Mouse (Mus musculus): Measurements from ENCODE around the gene Ap5z1. TPM values are rescaled to one million over a fixed set of nuclear protein-coding genes. Genes with fewer than 3 reads are reported as not detected.

Ap5z1 gene
- total RNA-seq, 2 experiments from 2014 or later = 19.7 to 20.8 TPM

DNA sequence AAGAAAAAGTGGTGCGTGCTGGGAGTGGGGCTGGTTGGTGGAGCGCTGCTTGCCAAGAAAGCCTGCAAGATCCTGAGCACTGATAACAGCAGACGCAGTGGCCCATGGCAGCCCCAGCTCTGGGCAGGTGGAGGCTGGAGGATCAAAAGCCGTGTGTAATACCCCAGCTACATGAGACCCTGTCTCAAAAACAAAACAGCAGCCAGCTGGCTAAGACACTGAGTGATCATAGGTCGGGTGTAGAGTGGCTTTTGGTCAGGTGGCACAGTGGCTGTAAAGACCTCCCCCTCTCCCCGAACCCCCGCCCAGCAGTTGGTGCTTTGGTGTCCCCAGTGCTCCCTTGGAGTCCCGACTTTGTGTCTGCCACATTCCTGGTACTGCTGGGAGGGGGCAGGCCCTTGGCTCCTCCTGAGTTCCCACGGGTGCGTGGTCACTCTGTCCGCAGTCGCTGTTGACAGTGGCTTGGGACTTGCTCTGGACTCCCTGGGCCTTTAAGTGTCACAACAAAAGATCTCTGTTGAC lies 23.8 kb upstream of the Ap5z1 start:
- DNase-seq (ENCODE audit: low spot score in 2 of 2) = no peak

- peak; percentile 53 to 65 for DNase-seq (ENCODE audit: low spot score in 2 of 2)
Measured at GRCm38 (mm10) chr5:142440451-142441147, 23.1 kb upstream of the Ap5z1 start.

DNA sequence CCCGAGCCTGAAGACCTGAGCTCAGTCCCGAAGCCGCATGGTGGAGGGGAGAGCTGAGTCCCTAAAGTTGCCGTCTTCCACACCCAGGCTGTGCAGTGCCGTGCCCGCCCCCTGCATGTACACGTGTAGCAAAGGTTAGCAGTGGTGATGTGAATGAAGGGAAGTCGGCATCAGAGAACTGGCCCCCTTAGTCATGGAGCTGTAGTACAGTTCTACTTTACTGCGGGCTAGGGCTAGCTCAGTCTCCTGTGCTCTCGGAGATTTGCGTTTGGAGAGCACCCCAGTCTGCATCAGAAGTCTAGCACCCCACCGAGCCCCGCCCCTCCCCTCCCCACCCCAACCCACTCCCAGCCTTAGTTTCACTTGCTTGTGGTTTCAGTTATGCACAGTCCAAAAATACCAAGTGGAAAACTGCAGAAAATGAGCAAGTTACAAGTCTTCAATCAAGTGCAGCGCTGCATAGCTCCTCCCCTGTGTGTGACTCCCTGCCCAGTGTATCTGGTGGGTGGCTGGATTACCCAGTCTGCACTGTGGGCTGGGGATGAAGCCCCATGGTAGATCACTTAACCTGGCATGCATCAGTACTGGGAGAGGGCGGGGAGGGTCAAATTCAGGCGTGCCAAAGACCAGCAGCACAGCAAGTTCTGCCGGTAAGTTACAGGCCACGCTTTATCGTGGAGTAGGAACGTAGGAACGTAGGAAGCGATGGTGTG lies 22.3 kb upstream of the Ap5z1 start:
- DNase-seq (ENCODE audit: low spot score in 2 of 2) = no peak

DNA sequence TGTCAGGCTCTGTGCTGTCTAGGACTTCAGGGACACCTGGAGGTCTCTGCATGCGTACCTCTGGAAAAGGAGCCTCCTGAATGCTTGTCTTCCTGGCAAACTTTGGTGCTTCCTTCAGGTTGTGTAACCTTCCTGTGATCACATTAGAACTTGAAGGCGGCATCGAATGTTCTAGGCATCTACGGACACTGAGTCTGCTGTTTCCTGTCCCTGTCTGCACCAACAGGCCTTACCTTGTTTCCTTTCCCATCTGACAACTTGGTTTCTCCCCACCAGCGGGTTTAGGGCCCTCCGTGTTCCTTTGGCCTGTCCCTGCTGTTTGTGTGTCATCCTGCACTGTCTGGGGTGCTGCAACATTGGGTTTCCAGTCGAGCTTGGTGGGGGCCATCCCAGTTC lies 21.7 kb upstream of the Ap5z1 start:
- no peak for DNase-seq (ENCODE audit: low spot score in 2 of 2)

DNA sequence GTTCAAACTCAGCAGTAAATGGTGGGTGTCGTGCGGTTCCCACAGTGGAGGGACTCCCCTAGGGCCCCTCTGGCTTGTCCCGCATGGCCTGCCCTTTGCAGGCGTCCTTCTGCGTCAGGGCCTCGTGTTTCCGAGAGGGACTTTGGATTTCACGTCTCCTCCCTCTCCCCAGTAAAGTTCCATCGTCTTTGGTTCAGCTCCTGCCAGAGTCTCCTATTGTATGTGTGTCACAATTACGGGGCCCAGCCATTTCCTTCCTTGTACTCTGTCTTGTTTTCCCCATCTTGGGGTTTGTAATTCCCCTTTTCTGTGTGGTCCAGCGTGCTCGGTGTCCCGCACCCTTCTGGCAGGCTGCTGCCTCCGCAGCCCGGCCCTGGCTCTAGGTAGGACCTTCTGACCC lies 20.2 kb upstream of the Ap5z1 start:
- DNase-seq (ENCODE audit: low spot score in 2 of 2) = no peak

DNA sequence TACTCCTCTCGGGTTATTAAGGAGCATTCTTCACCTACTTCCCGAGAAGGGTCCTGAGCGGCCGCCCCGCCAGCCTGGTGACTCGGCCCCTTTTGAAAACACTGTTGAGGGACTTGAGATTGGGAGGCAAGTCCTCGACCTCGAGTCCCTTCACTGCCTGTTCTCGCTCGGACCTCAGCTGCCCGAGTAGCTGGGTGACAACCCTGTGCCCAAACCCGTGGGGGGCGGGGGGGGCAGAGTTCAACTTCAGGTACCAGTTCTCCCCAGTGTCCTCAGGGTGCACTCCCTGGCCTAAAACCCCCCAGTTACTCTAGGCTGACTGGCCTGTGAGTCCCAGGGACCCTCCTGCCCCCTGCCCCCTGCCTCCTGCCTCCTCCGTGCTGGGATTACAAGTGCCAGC lies 19.8 kb upstream of the Ap5z1 start:
- no peak for DNase-seq (ENCODE audit: low spot score in 2 of 2)

DNA sequence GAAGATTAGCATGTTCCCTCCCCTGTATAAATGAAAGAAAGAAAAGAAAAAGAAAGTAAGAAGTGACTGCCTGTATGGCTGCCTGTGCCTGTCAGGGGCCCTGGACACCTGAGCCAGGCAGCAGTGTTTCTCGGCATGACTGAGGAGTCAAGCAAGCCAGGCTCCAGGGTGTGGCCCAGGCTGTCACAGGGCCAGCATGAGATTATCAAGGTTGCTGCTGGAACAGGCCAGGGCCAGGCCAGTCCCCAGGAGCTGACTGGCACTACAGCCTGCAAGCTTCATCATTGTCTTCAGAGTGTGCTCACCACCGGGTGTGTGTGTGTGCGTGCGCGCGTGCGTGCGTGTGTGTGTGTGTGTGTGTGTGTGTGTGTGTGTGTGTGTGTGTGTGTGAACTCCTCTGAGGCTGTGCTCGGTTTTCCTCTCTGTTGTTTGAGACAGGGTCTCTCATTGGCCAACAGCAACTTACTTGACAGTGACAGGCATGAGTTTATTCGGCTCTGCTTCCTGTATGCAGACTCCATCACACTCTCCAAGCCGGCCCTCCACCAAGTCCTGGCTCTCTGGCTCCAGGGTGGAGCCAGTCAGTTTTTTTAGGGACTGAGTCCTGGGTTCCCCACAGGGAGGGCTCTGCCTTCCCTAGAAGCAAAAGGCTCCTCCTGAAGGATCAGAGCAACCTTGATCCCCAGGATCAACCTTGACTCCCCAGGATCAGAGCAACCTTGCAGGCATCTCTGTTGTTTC lies 18.8 kb upstream of the Ap5z1 start:
- no peak for DNase-seq (ENCODE audit: low spot score in 2 of 2)

GRCm38 (mm10) chr5:142445709-142446108 lies 18.0 kb upstream of the Ap5z1 start:
- no peak for DNase-seq (ENCODE audit: low spot score in 2 of 2)

- peak; percentile 95 to 97 for DNase-seq (ENCODE audit: low spot score in 2 of 2)
Measured at GRCm38 (mm10) chr5:142448076-142448475, 15.7 kb upstream of the Ap5z1 start.

DNA sequence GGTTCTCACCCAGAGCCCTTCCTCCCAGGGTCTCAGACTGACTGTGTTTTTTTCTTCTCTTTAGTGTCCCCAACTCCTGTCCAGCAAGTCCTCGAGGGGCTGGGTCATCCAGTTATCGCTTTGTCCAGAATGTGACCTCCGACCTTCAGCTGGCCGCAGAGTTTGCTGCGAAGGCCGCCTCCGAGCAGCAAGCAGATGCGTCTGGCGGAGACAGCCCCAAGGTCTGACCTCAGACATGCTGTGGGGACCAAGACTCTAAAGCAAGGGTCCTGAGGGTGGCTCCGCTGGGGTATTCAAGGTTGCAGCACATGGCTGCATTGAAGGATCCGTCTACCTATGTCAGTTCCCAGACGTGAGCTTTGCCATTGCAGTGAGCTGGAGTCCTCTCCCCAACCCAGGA lies 15.1 kb upstream of the Ap5z1 start:
- no peak for DNase-seq (ENCODE audit: low spot score in 2 of 2)

DNA sequence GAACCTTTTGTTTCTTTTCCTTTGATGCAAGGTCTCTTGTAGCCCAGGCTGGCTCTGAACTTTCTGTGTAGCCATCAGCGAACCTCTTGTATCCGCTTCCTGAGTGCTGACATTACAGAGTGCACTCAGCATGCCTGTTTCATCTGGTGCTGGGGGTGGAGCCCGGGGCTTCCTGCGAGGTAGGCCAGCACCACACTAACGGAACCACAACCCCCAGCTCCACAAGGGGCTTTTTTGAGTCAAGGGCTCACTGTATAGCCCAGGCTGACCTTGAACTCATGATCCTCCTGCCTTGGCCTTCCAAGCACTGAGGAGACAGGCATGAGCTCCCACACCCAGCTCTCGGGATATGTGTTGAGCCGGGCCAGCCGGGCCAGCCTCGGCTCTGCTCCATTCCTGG lies 12.9 kb upstream of the Ap5z1 start:
- no peak for DNase-seq (ENCODE audit: low spot score in 2 of 2)

DNA sequence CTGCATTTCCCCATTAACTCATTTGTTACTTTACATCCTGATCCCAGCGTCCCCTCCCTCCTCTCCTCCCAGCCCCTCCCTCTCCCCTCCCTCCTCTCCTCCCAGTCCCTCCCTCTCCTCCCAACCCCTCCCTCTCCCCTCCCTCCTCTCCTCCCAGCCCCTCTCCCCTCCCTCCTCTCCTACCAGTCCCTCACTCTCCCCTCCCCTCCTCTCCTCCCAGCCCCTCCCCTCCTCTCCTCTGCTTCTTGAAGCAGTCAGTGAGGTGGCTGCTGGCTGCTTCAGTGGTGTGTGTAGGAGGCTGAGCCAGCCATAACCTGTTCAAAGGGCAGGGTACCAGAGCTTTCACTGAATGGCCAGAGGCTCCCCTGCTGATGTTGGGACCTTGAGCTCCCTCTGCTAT lies 12.0 kb upstream of the Ap5z1 start:
- no peak for DNase-seq (ENCODE audit: low spot score in 2 of 2)

GRCm38 (mm10) chr5:142453742-142454141 lies 10.0 kb upstream of the Ap5z1 start:
- no peak for DNase-seq (ENCODE audit: low spot score in 2 of 2)

DNA sequence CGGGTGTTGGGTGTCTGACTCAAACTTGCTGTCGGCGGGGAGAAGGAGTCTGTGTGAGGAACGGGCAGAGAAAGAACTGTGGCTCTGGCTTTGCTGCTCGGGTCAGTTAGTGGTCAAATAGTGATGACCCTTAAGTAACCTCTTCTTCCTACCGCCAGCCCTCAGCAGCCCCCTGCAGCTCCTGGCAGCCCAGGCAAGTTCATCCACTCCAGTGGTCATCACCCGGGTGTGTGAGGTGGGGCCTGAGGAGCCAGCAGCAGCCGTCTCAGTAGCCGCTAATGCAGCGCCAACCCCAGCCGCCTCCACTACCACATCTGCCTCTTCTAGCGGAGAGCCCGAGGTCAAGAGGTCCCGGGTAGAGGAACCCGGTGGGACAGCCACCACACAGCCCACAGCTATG lies 7.4 kb upstream of the Ap5z1 start:
- DNase-seq (ENCODE audit: low spot score in 2 of 2) = no peak

GRCm38 (mm10) chr5:142457345-142457744 lies 6.4 kb upstream of the Ap5z1 start:
- DNase-seq (ENCODE audit: low spot score in 2 of 2) = no peak

GRCm38 (mm10) chr5:142458791-142459557 lies 4.8 kb upstream of the Ap5z1 start:
- DNase-seq (ENCODE audit: low spot score in 2 of 2) = no peak

- DNase-seq (ENCODE audit: low spot score in 2 of 2) = no peak
Measured at GRCm38 (mm10) chr5:142459834-142460233, 3.9 kb upstream of the Ap5z1 start.

GRCm38 (mm10) chr5:142461942-142462640 lies 1.7 kb upstream of the Ap5z1 start:
- no peak for DNase-seq (ENCODE audit: low spot score in 2 of 2)

- no peak for DNase-seq (ENCODE audit: low spot score in 2 of 2)
Measured at GRCm38 (mm10) chr5:142462641-142462948, 1.1 kb upstream of the Ap5z1 start.

GRCm38 (mm10) chr5:142463011-142463410 lies 733 bp upstream of the Ap5z1 start:
- no peak for DNase-seq (ENCODE audit: low spot score in 2 of 2)

DNA sequence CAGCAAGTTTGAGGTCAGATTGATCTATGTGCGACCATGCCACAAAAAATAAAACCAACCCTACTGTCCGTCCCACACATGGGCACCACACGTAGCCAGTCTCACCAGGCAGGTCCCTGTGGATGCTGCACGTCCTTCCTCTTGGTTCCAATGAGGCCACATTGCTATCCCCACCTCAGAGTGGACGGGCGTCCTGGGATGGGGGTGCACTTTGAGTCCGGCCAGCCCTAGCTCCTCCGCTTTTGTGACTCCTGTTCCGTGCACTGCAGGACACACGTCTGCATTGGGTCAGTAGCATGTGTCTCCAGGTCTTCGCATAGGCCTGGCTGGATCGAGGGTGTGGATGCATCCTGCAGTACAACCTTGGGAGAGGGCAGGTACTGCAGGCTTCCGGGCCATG lies 4.6 kb downstream of the Ap5z1 start:
- no peak for DNase-seq (ENCODE audit: low spot score in 2 of 2)
